Mouse (Mus musculus) C2C12 (cell line): ENCODE results near the gene Pon2.

Experiments used
- CTCF ChIP-seq: IDR thresholded peaks from one replicate; pipeline ENCODE4 v1.5.1; 2011; ENCODE audit not compliant: control insufficient read depth, insufficient read depth, insufficient read length
- MAX ChIP-seq: IDR thresholded peaks from one replicate; pipeline ENCODE4 v1.6.1; 2011; ENCODE audit warnings: mild to moderate bottlenecking, control low read depth

- no peak for TF ChIP-seq CTCF
- TF ChIP-seq MAX: no peak
Measured at GRCm38 (mm10) chr6:5292841-5293240, 5.4 kb downstream of the Pon2 start.
